Mouse (Mus musculus): Measurements from ENCODE around the gene Meig1.

- TF ChIP-seq CTCF (IDR thresholded peaks at IDR 0.05; ENCODE audit: insufficient read depth, low read length) (no peak), POLR2A (IDR thresholded peaks at IDR 0.05; ENCODE audit: borderline replicate concordance, extremely low read depth, low read depth, low read length) (no peak)
Measured at GRCm38 (mm10) chr2:3415676-3416075, 6.8 kb downstream of the Meig1 start.

Measured in lung, adult 2 months (tissue).